Mouse (Mus musculus): ENCODE data around the gene Csde1.

DNA sequence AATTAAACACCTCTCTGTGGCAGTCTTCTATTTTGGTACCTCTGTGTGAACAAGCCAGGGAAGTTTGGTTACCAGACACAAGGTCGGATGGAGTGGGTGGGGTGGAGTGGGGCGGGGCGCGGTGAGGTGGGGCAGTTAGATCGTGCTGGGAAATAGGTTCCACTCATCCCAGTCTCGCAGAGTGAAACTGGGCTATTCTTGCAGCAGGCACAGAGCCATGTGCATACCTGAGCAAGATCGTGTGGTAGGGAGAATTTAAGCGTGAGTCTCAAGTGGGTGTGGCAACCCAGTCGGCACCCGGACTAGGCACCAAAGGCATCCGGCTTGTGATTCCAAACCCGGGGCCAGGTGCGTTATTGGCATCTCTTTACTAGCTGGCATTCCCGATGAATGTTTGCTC lies 81.7 kb downstream of the Csde1 start:
- no peak for TF ChIP-seq GATA1 (IDR thresholded peaks at IDR 0.05; ENCODE audit: low read length)
- TF ChIP-seq TAL1 (IDR thresholded peaks at IDR 0.05; ENCODE audit: low read length) = no peak
